Mouse (Mus musculus) c-Kit-positive CD71-positive TER-119-negative erythroid progenitor cells, embryonic 14.5 days (primary cell): ENCODE results near the gene Tubd1.
A peak's percentile ranks its signal among the peaks of the same experiment; 100 is the strongest.
"Not testable (repeated sequence)": the region's sequence is repeated elsewhere in the genome, so short reads cannot be mapped to it uniquely, and the experiment has no call there.

Experiments used
- DNase-seq: peaks from one replicate; pipeline ENCODE4 v3.0.0-alpha.2; 2013; ENCODE audit warnings: low read depth

Gene Tubd1

GRCm38 (mm10) chr11:86544639-86545299, at the start of gene Tubd1, which contains the start of gene Rps6kb1:
Gene Tubd1 (plus strand): TSS chr11:86544991.
Gene Rps6kb1 (minus strand): TSS chr11:86544805.
- DNase-seq: peak; percentile 99

- DNase-seq: no peak
Observed at GRCm38 (mm10) chr11:86497356-86497755, 47.4 kb upstream of the Tubd1 start.

DNA sequence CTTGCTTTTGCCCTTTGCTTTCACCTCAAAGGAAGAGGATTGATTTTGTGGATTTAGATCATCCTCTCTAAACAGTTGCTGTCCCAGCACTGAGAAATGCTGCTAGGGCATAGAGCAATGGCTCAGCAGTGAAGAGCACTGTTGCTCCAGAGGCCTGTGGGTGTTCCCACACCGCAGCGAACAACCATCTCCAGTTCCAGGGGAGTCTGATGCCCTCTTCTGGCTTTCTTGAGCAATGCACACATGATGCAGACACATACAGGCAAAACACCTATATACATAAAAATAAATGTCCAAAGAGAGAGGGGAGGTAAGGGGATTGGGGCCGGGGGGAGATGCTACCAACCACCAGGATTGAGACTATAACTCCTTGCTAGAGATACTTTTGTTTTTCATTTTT, 46.9 kb upstream of the Tubd1 start:
- DNase-seq: peak; percentile 14

DNA sequence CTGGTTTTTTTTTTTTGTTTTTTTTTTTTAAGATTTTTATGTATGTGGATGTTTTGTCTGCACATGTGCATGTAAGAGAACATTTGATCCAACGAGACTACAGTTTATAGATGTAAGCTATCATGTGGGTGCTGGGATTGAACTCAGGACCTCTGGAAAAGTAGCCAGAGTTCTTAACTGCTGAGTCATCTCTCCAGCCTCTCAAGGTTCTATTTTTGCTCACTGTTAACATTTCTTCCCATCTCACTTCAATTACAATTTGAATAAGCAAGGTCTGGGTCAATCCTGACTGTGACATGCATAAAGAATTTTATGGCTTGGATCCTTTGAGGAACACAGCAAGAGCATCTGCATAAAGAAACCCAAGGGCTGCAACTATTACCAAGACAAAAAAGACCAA, 44.0 kb upstream of the Tubd1 start:
- no peak for DNase-seq

- no peak for DNase-seq
Observed at GRCm38 (mm10) chr11:86503121-86503520, 41.7 kb upstream of the Tubd1 start.

GRCm38 (mm10) chr11:86507334-86507733, 37.5 kb upstream of the Tubd1 start:
- no peak for DNase-seq

DNA sequence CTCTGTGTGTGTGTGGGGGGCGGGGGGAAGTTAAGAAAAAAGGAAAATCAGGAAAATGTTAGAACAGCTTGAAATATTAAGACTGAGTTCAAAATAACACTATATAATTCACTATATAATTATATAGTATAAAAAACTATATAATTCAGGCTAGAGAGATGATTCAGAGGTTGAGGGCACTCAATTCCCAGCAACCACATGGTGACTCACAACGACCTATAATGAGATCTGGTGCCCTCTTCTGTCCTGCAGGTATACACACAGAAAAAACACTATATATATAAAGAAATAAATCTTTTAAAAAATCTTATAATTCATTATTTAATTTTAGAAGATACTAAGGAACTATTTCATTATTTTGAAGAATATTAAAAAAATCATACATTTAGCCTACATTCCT, 36.8 kb upstream of the Tubd1 start:
- DNase-seq: no peak

- DNase-seq: no peak
Observed at GRCm38 (mm10) chr11:86516620-86517019, 28.2 kb upstream of the Tubd1 start.

- DNase-seq: no peak
Observed at GRCm38 (mm10) chr11:86517229-86517628, 27.6 kb upstream of the Tubd1 start.

- no peak for DNase-seq
Observed at GRCm38 (mm10) chr11:86519751-86520150, 25.0 kb upstream of the Tubd1 start.

DNA sequence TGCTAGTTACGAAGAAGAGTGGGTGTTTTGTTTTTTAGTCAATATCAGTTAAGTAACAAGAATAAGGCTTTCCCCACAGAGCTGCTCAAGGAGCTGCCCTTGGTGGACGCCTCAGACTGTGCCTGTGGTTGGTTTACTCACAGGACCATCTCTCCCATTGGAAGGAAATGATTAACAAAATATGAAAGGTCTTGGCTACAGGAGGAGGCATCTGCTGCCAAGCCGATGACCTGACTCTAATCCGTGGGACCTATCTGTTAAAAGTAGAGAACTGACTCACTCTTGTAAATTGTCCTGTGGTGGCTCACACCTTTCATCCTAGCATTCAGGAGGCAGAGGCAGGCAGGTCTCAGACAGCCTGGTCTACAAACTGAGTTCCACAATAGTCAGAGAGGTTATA, 17.3 kb upstream of the Tubd1 start:
- DNase-seq: no peak

DNA sequence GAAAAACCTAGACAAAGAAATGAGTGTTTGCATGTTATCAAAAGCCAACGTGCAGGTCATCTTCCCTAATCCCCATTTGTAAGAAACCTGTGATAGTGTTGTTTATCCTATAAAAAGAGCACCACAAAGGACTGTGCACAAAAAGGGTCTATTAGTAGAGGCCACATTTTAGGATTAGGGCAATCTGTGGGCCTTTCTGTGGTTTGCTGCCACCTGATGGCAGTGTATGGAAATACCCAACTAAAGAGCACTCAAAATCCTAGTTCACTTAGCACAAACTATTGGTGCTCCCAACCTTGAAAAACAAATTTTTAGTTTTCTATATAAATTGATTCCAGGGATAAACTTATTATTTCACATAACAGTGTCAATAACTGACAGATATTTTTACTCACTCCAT, 12.0 kb upstream of the Tubd1 start:
- DNase-seq: no peak

- DNase-seq: not testable (repeated sequence)
Observed at GRCm38 (mm10) chr11:86533302-86533701, 11.5 kb upstream of the Tubd1 start.

DNA sequence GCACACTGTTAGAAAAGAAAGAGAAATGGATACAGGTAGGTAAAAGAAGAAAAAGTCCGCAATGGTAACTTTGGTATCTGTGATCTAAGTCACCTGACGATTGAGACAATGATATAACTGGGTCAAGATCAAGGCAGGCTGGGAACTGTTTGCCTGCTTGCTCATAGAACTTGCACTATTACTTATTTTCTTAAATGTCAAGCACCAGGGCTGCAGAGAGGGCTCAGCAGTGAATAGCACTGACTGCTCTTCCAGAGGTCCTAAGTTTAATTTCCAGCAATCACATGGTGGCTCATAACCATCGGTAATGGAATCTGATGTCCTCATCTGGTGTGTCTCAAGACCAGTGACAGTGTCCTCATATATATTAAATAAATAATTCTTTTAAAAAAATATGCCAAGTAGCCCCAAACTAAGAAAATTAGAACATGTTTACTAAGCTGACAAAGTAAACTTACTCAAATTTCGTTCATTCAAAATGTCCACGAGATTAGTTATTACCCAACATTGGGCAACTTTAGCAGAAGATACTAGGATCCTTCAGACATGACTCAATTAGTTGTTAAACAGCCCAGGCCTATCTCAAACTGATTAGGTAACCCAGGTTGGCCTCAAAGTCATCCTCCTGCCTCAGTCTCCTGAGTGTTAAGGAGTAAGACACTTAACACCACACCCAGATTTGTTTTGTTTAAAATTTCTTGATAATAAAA, 10.4 kb upstream of the Tubd1 start:
- DNase-seq: no peak

DNA sequence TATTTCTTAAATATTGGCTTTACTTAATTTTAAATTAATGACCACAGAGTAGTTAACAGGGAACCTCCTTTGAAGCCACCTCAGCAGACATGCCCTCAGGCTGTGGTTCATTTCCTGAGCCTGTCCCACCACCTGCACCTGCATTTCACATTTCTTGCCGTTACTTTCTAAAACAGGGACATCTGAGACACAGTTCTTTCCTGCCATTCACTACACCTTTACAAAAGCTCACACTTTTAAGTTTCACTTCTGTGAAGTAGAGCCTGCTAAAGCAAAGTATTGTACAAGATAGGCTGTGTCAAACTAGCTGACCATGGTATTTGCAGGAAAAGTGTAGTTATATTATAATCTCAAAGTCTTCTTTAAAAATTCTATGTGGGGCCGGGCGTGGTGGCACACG, 6.0 kb upstream of the Tubd1 start:
- no peak for DNase-seq

GRCm38 (mm10) chr11:86539716-86540475, 4.9 kb upstream of the Tubd1 start:
- DNase-seq: no peak

- DNase-seq: no peak
Observed at GRCm38 (mm10) chr11:86540476-86540845, 4.3 kb upstream of the Tubd1 start.

DNA sequence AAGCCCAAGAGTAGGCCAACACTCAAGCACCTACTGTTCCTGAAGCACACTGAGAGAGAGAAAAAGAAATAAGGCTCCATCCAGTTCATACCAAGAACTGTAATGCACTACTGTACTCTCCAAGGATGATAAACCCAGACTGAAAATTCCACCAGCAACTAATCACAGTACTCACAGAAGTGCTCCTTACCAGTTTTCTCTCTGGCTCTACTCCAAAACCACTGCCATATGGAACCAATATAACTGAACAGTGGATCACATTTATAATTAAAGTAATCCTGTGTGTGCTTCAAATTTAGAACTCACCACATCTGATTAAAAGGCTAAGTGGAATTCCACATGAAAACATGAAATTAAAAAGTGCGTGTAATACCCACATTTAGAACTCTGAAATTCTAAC, 1.9 kb upstream of the Tubd1 start:
- no peak for DNase-seq

DNA sequence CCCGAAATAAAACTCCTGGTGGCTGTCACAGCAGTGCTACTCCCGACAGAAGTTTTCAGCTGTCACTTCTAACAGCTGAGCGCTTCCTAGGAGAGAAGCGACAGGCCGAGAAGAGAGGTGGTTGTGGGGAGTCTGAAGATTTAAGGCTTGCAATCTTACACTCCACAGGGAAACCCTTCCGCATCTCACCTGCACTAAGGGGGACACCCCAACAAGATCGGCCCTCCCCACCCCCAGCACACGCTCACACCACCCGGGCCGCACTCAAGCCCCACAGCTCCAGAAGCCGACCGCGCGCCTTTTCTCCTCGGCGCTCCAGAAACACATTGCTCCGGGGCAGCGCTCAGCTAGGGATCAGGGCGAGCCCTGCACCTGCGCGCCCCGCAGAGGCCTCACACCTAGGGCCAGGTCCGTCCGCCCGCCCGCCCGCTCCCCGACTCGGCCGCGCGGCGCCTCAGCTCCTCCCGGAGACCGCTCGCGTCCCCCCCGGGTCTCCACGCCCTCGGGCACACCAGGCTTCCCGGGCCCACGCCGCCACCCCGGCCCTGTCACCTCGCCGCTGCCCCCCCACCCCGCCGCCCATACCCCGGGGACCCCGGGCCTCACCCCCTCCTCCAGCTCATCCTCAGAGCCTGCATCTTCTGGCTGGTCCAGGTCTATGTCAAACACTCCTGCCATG, 692 bp upstream of the Tubd1 start:
- DNase-seq: no peak

DNA sequence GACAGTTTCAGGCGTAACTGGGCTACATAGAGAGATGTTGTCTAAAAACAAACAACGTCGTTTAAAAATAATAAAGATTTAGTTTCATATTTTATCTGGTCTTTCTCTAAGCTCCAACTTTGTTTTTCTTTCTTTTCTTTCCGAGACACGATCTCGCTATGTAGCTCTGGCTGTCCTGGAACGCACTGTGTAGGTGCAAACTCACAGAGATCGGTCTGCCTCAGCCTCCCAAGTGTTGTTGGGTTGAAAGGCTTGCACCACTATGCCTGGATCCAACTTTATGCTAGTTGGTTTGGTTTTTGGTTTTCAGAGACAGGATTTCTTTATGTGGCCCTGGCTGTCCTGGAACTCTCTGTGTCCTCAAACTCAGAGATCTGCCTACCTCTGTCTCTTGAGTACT, 765 bp downstream of the Tubd1 start:
- DNase-seq: no peak

DNA sequence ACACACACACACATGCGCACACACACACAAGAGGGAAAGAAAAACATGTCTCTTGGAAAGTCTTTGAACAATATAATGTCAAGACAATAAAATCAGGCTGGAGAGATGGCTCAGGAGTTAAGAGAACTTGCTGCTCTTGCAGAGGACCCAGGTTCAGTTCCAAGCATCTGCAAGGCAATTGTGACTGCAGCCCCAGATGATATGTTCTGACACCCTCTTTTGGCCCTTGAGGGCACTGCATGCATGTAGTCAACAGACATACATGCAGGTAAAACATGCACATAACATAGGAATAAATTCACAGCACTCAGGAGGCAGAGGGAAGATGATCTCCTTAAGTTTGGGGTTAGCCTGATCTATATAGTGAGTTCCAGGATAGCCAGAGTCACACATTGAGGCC, 2.6 kb downstream of the Tubd1 start:
- no peak for DNase-seq

DNA sequence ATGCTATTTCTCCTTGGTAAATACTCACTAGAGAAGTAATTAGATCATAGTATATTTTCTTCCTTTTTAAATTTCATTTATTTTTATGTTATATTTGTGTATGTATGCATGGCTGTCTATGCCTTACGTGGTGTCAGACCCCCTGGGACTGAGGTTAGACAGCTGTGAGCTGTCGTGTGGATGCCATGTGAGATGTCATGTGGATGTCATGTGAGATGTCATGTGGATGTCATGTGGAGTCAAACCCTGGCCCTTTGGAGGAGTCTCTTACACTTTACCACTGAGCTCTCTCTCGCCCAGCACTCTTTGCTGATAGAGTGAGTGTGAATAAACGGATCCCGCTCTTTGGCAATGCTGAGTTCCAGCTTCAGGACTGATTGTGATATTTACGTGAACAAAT, 8.7 kb downstream of the Tubd1 start:
- no peak for DNase-seq

GRCm38 (mm10) chr11:86558258-86558657, 13.5 kb downstream of the Tubd1 start:
- DNase-seq: no peak
